Mouse (Mus musculus): ENCODE data around the gene 2010111I01Rik.
A peak's percentile ranks its signal among the peaks of the same experiment; 100 is the strongest.

The 2010111I01Rik gene

DNA sequence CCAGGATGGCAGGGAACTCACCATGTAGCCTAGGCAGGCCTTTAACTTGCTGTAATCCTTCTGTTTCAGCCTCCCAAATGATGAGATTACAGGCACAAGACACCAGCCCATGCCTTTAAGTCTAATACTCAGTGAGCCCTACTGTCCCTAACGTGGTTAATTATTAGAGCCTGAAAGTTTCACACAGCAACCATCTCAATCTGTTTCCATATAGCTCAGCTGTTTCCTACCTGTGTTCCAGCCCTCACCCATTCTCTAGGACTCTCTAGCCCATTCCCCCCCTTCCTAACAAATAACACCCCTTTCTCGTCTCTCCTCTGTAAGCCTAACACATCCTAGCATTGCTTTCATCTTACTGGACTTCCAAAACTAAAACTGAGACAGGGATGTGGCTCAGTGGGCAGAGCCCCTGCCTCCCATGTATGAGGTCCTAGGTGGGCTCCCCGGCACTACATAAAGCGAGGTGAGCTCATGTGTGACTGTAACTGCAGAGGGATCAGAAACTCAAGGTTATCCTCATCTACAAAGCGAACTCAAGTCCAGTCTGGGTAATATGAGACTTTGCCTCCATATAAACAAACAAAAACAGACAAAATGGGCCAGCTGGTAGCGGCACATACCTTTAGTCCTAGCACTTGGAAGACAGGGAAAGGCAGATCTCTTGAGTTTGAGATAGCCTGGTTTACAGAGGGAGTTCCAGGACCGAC is 408.9 kb downstream of the 2010111I01Rik start:
- peak; percentile 57 for DNase-seq
